Mouse (Mus musculus) T-helper 1 cell (primary cell): Measurements from ENCODE around the gene H1fx.
"Not testable (repeated sequence)": the region's sequence is repeated elsewhere in the genome, so short reads cannot be mapped to it uniquely, and the experiment has no call there.

Source experiments
- in situ Hi-C: fragments of 300-600 bp; cut with MboI, MseI; formaldehyde crosslinking; loops from one replicate; pipeline ENCODE4 v1.15.1; 2025; ENCODE audit warnings: high pct_unique_total_duplicates

Gene H1fx

DNA sequence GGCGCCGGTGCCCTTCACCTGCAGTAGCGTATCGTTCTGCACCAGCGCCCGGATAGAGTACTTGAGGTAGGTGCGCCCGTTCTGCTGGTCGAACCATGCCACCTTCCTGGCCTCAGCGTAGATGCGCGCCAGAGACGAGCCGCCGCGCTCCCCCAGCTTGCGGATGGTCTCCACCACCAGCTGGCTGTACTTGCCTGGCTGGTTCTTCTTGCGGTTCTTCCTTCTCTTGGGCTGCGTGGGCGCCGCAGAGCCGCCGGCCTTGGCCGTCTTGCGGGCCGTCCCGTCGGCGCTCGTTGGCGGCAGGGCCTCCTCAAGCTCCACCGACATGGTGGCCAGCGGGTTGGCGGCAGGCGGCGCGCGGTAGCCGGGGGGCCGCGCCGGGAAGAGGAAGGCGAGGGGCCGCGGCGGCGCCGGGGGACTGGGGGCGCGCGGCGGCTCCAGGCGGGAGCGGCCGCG lies 379 bp downstream of the H1fx start:
- in situ Hi-C loops = no loop called here

DNA sequence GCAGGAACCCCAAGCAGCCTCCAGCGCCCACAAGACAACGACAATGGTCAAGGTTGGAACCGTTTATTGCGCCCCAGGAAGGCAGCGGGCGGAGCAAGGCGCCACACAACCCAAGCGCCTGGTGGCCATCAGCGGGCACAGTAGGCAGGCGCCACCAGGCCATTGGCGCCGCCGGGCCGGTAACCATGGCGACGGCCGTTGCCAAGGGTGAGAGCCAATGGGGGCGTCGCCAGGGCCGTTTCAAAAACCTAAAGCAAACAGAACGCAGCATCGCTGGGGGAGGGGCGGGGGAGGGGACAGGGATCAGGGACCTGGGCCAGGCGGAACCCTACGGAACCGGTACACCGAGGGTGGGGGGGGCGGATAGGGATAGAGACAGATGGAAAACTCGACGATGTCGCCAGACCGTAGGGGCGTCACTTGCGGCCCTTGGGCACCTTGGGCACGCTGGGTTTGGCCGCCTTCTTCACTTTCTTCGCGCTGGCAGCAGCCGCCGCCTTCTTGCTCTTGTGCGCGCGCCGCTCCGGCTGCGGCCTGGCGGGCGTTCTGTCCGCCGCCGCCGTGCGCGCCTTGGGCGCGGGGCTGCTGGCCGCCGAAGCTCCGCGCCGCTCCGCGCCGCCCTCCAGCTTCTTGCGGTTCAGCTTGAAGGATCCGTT lies 935 bp downstream of the H1fx start:
- in situ Hi-C loops = no loop called here

DNA sequence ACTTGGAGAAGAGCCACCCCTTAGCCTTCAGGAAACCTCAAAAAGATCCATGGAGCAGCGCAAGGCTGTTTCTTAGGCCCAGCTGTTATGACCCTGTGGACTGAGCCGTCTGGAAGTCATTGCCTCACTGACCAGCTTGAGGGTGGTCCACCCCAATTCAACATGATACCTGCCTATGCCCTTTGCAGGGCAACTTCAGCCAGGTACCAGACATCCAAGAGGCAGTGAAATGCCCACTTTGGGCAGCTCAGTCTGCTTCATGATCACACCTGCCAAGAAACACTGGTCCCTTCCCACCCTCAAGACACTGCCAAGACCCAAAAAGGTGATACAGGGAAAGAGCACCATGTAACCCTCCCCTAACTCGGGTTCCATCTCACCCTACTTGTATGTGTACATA lies 1.7 kb downstream of the H1fx start:
- in situ Hi-C loops = no loop called here

DNA sequence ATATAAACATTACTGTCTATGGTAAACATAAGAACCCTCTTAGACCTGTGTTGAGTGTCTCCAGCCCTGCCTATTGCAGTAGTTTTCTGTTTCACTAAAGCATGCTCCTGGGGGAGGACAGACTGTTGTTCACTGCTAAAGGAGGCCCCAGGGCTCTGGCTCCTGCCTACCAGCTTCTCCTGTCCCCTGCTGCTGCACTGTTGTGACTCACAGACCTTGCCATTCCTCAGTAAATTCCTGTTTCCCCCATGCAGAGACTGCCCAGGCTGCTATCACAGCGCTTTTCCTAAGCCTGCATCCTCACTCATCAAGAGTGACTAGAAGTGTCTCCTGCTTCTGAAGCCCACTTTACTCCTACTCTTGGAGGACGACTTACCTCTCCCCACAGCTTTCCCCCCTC lies 11.4 kb downstream of the H1fx start:
- in situ Hi-C loops = no loop called here

DNA sequence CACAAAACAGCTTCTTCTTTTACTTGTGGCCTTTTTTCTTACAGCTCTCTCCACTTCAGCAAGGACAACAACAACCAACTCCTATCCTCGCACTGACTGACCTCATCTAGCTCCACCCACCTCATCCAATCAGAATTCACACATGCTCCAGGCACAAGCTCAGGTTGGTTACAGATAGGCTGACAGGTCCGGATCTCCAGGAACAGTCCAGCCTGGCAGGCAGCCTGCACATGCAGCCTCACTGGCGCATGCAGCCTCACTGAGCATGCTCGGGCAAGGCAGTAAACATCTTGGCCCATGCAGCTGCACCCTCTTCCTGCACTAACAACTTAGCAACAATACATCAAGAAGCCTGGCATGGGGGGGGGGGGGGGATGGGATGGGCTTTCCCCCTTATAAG lies 19.0 kb downstream of the H1fx start:
- in situ Hi-C loops = not testable (repeated sequence)

DNA sequence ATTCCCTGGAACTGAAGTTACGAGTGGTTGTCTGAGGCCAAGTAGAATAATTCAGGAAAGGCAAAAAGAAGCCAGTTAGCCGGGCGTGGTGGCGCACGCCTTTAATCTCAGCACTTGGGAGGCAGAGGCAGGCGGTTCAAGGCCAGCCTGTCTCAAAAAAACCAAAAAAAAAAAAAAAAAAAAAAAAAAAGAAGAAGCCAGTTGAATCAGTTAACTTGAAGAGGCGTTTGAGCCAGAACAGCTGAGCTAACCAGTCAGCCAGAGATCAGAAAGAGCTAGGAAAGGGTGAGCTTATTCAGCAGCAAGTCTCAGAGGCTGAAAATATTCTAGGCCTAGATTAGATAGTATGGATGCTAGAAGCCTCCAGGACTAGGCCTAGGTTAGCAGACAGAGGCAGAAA lies 39.3 kb downstream of the H1fx start:
- in situ Hi-C loops = no loop called here

DNA sequence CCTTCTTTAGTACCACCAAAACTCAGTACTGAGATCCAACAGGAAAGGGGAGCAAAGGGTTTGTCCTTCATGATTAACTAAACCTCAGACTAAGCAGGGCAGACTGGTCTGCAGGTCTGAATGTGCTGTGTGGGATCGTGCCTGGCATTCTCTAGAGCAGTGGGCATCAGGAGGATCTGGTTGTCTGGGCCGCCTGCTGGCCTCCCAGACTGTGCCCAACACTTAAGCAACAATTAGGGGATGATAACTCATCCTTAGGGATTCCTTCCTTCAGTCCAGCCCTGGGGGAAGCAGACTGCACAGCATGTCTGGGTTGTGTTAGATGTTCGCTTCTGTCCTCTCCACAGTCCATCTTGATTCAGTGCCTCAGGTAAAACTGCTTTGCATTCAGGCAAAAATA lies 42.5 kb downstream of the H1fx start:
- in situ Hi-C loops = no loop called here

DNA sequence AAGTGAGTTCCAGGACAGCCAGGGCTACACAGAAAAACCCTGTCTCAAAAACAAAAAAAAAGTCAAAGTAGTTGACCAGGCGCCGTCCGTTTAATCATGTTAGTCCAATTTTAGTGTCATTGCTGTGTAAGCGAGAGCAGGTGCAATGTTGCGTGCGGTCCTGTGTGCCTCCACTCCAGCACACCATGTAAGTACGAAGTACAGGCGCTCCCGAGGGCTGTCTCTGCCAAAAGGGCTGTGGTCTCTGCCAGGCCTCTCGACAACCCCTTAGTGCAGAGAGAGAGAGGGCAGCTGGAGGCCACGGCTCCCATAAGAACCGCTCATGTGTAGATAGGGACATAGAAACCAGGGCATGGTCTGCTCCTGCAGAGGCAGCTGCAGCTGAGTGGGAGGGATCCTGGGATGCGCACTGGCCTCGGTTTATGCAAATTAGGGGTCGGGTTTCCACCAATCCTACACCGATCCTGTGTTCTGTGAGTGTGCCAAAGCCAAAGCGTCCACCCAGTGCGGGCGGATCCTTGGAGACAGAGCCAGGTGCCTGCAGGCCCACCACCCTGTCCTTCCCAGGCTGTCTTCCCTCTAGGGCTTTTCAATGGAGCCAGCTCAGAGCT lies 44.2 kb downstream of the H1fx start:
- in situ Hi-C loops = no loop called here

DNA sequence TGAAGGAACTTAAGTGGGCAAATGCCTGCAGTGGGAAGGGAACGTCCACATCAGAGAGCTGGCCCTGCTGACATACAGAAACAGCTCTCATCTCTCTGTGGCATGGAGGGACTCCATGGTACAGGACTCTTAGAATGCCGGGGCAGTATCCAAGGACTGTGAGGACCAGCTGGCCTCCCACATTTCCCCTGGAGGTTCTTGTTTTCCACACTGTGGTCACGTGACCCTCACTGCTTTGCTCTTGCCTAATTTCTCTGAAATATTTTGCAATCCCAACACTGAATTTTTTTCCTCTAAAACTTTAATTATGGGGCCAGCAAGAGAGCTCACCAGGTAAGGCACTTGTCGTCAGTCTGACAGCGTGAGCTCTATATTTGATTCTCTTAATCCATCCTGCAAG lies 46.4 kb downstream of the H1fx start:
- in situ Hi-C loops = no loop called here
